Mouse (Mus musculus): Measurements from ENCODE around the gene Aip. TPM values are rescaled to one million over a fixed set of nuclear protein-coding genes. Genes with fewer than 3 reads are reported as not detected.
"Not testable (repeated sequence)": the region's sequence is repeated elsewhere in the genome, so short reads cannot be mapped to it uniquely, and the experiment has no call there.

The Aip gene
- total RNA-seq, 4 experiments from 2014 or later, result 117 to 127 (median 123) TPM

DNA sequence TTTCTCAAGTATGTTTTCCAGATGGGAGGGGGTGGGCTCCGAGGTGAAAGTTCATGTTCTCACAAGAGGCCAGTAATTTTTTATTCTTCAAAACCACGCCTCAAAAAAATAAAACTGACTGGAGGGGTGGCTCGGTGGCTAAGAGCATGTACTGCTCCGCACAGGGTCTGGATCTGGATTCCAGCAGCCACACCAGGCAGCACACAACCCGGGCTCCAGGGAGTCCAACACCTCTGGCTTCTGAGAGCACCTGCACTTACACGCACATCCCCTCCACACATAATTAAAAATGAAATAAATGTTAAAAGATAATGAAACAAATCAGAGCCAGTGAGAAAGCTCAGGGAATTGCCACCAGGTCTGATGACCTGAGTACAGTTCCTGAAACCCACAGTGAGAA lies 59.4 kb downstream of the Aip start:
- no peak for DNase-seq (ENCODE audit: low spot score in 2 of 2)

DNA sequence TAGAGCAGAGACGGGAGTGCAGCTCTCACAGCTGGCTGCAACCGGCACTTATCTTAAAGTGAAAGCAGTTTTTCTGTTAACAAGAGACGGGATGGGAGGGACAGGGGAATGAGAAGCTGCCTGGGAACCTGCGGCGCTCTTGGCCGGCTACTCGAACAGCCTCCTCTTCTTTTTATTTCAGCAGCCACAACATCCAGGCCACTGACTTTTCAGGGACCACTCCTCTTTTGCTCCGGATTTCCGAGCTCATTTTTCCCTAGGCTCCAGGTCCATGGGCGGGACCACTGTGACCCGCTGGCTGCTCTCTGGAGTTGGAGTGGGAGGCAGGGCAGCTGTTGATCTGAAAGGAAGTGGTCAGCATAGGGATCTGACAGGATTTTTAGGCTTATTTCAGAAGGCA lies 61.2 kb downstream of the Aip start:
- DNase-seq (ENCODE audit: low spot score in 2 of 2), result not testable (repeated sequence)

Other genes starting within 250 kb of the Aip start
- gene Tcirg1, start 218.7 kb downstream of the Aip start, total RNA-seq (2022), result 10 to 100 TPM; 19.4 to 39.9 (median 30.6) TPM
- gene Ndufs8, start 213.1 kb downstream of the Aip start, total RNA-seq (2022), result 100 to 1,000 TPM; 114 to 145 (median 126) TPM
- gene Aldh3b1, start 196.1 kb downstream of the Aip start, total RNA-seq (2022), result 1 to 10 TPM; 3.5 to 7.6 (median 5.5) TPM
- gene Unc93b1, start 190.7 kb downstream of the Aip start, total RNA-seq (2022), result 10 to 100 TPM; 12.1 to 49.4 (median 31.1) TPM
- gene Aldh3b3, start 167.2 kb downstream of the Aip start, total RNA-seq (2022), result not detected
- 1 to 10 TPM in 2 of 4 experiments, under 1 TPM in 2; 0.47 to 1.3 (median 0.90) TPM for gene Aldh3b2, start 153.5 kb downstream of the Aip start, total RNA-seq (2022)
- gene Acy3, start 139.3 kb downstream of the Aip start, total RNA-seq (2022), result 1 to 10 TPM; 1.5 to 2.7 (median 1.7) TPM
- gene Tbx10, start 133.1 kb downstream of the Aip start, total RNA-seq (2022), result not detected
- gene Nudt8, start 125.3 kb downstream of the Aip start, total RNA-seq (2022), result 1 to 10 TPM; 7.7 to 9.4 (median 8.7) TPM
- 1 to 10 TPM in 3 of 4 experiments, under 1 TPM in 1; 0.86 to 2.4 (median 1.7) TPM for gene Gm49405, start 125.2 kb downstream of the Aip start, total RNA-seq (2022)
- 1 to 10 TPM; 1.6 to 3.5 (median 3.0) TPM for gene Doc2g, start 122.5 kb downstream of the Aip start, total RNA-seq (2022)
- 100 to 1,000 TPM; 246 to 277 (median 263) TPM for gene Ndufv1, start 113.1 kb downstream of the Aip start, total RNA-seq (2022)
- gene Gstp1, start 87.9 kb downstream of the Aip start, total RNA-seq (2022), result 100 to 1,000 TPM; 395 to 468 (median 434) TPM
- gene Gstp2, start 79.8 kb downstream of the Aip start, total RNA-seq (2022), result 10 to 100 TPM; 44.8 to 75.0 (median 48.9) TPM
- gene Gstp3, start 66.3 kb downstream of the Aip start, total RNA-seq (2022), result not detected
- gene Cabp2, start 44.3 kb downstream of the Aip start, total RNA-seq (2022), result not detected
- gene Cdk2ap2, start 28.7 kb downstream of the Aip start, total RNA-seq (2022), result 10 to 100 TPM; 27.6 to 38.9 (median 31.5) TPM
- gene Pitpnm1, start 25.9 kb downstream of the Aip start, total RNA-seq (2022), result 100 to 1,000 TPM; 180 to 200 (median 193) TPM
- under 1 TPM in 1 of 4 experiments, not detected in 3; 0.07 TPM for gene Gpr152, start 13.9 kb upstream of the Aip start, total RNA-seq (2022)
- gene Cabp4, start 18.2 kb upstream of the Aip start, total RNA-seq (2022), result under 1 TPM in 1 of 4 experiments, not detected in 3; 0.68 TPM
- 10 to 100 TPM; 83.8 to 99.0 (median 98.2) TPM for gene Coro1b, start 22.8 kb upstream of the Aip start, total RNA-seq (2022)
- 1 to 10 TPM; 1.3 to 4.4 (median 1.6) TPM for gene Ptprcap, start 27.7 kb upstream of the Aip start, total RNA-seq (2022)
- gene Rps6kb2, start 37.5 kb upstream of the Aip start, total RNA-seq (2022), result 10 to 100 TPM; 30.1 to 44.3 (median 41.1) TPM
- gene Carns1, start 49.6 kb upstream of the Aip start, total RNA-seq (2022), result 10 to 100 TPM in 1 of 4 experiments, 1 to 10 TPM in 3; 6.3 to 10.1 (median 8.9) TPM
- 1 to 10 TPM in 3 of 4 experiments, under 1 TPM in 1; 0.66 to 2.0 (median 1.4) TPM for gene Tbc1d10c, start 65.4 kb upstream of the Aip start, total RNA-seq (2022)
- 100 to 1,000 TPM; 255 to 271 (median 266) TPM for gene Ppp1ca, start 66.2 kb upstream of the Aip start, total RNA-seq (2022)
- 10 to 100 TPM in 2 of 4 experiments, 1 to 10 TPM in 2; 8.7 to 11.6 (median 9.7) TPM for gene Rad9a, start 75.8 kb upstream of the Aip start, total RNA-seq (2022)
- 1 to 10 TPM in 3 of 4 experiments, under 1 TPM in 1; 0.70 to 3.3 (median 1.9) TPM for gene Clcf1, start 88.4 kb upstream of the Aip start, total RNA-seq (2022)
- not detected for gene AC109138.7, start 88.5 kb upstream of the Aip start, total RNA-seq (2022)
- gene Pold4, start 106.0 kb upstream of the Aip start, total RNA-seq (2022), result 10 to 100 TPM; 13.3 to 25.1 (median 18.5) TPM
- gene Ssh3, start 143.3 kb upstream of the Aip start, total RNA-seq (2022), result 10 to 100 TPM; 64.8 to 79.5 (median 68.0) TPM
- 10 to 100 TPM; 60.3 to 77.2 (median 67.3) TPM for gene Ankrd13d, start 157.3 kb upstream of the Aip start, total RNA-seq (2022)
- 100 to 1,000 TPM; 174 to 191 (median 186) TPM for gene Grk2, start 180.4 kb upstream of the Aip start, total RNA-seq (2022)